Mouse (Mus musculus): ENCODE results near the gene Tmem266.

Gene Tmem266

DNA sequence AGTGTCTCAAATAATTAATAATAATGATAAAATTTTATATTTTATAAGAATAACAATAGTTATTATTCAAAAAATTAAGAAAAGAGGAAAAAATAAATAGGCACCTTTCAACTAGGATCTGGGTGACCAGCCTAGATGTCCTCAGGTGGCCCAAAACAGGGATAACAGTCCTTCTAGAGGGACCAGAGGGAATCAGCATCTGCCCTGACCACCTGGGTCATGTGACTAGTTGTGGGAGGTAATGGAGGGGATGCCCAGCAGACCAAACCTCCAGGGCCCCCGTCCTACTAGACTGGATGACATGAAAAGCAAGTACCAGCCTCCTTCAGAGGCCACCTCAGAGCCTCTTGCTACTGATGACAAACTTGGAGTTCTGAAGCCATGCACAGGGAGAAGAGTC lies 122.4 kb downstream of the Tmem266 start:
- no peak for DNase-seq (ENCODE audit: extremely low spot score, low read depth, low spot score)

DNA sequence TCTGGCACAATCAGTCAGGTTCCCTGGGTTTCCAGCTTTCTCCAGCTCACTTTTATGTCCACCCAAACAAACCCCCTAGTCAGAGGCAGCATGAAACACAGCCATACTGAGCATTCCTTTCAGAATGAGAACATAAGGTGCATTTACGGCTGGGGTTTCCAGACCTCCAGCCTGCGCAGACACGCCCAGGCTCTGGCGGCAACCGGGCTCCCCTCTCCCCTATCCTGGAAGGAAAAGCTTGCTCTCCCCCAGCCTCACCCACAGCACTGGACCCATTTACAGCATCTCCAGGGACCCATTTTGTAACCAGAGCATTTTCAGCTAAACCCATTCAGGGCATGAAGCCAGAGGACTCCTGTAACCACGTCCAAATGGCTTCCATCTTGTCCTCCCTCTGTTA lies 123.3 kb downstream of the Tmem266 start:
- DNase-seq (ENCODE audit: extremely low spot score, low read depth, low spot score), result no peak

DNA sequence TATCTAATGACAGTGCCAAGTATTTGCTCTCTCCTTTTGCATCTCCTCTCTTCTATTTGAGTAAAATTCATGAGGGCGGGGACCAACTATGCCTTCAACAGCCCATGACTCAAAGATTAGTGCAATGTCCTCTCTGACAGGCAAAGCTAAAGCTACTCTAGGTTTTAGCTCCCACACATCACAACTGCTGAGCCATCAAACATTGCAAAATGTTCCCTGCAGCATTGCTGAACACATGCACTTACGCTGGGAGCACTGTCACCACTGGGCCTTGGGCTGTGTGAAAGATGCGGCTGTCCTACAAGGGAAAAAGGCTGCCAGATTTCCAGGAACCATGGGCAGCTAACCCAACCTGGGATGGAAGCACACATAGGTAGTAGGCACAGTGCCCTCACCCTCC lies 124.7 kb downstream of the Tmem266 start:
- DNase-seq (ENCODE audit: extremely low spot score, low read depth, low spot score), result no peak

DNA sequence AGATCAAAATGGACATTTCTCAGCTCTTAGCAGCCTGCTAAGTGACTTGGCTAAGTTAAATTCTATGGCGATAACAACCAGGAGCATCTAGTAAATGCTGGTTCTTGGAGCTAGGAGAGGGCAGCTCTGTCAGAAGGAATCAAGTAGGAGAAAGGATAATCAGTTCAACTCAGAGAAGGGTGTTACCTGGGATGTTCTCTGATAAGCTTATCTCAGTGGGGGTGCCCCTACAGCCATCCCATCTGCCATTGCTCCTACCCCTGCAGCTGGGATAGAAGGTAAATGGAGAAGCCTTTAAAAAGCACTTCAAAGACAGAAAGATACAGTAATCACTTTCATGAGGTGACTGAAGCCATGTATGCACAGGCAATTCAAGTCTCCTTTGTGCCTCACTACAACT lies 126.2 kb downstream of the Tmem266 start:
- no peak for DNase-seq (ENCODE audit: extremely low spot score, low read depth, low spot score)

DNA sequence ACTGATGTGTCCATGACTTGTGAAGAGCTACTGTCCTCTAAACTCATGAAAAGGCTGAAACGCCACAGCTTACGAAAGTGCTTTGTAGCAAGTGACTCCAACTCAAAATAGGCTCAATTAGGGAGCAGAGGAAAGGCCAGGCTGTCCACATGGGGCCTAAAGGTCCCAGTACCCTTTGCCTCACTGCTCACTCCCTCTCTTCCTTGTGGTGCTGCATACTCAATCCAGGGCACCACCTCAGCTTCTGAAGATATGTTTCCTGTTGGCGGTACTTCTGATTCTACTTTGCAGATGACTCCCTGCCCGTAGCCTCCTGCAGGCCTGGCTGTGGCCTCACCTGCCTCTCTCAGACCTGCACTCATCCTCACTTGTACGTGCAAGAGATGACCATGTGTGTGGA lies 126.7 kb downstream of the Tmem266 start:
- DNase-seq (ENCODE audit: extremely low spot score, low read depth, low spot score), result no peak

DNA sequence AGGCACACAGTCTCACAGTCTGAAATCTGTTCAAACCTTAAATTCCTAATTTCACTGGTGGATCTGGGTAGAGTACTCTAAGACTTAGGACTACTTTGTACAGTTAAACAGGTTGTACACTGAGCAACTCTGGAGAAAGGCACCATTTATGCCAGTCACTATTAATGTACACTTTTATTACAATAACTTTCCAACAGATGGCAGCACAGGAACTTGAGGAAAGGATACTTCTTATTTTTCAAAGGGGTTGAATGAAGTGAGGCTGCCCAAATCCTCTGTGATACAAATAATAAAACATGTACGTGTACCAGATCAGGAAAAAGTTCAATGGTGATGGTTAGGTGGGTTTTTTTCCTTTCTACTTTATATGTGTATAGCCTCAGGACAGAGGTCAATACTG lies 141.7 kb downstream of the Tmem266 start:
- DNase-seq (ENCODE audit: extremely low spot score, low read depth, low spot score), result no peak

DNA sequence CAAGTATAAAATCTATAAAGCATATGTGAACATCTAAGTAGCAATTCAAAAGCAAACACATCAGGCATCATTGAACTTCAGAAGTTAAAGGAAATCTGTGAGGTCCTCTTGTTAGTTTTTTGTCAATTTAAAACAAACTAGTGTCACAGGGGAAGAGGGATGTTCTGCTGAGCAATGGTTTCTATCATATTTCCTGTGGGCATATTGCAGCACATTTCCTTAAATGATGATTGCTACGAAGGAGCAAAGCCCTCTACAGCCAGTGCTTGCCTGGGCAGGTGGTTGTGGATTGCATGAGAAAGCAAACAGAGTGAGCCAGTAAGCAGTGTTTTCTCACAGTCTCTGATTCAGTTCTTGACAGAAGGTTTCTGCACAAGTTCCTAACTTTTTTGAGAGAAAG lies 149.4 kb downstream of the Tmem266 start:
- no peak for DNase-seq (ENCODE audit: extremely low spot score, low read depth, low spot score)

DNA sequence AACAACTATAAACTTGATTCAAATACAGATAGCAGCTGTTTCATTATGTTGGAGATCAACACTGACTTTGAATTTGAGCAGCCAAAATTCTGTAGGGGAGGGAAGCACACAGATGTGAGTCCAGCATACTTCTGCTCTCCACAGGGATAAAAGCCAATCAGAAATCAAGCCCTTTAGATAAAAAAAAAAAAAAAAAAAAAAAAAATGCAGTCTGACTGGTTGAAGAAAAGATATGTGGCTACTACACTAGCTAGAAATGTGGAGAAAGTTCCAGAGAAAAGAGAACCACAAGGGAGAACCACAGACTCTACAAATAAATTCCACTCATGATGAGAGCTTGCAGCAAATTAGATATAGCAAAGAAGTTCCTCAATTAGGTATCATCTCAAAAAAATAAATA lies 152.0 kb downstream of the Tmem266 start:
- DNase-seq (ENCODE audit: extremely low spot score, low read depth, low spot score), result no peak

DNA sequence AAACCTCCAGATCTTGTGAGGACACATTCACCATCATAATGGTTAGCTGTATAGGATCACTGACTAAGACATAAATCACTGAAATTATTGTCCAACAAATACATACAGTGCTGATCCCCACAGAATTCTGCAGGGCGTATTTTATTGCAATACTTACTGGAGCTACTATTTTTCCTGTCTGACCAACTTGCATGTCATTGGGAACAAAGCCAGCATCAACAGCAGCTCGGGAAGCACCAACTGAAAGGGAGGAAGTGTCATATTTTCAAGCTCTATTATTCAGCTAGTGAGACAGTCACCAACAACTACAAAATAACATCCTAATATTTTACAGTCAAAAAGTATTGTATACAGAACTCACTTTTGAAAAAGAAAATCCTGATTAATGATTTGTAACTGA lies 155.4 kb downstream of the Tmem266 start:
- DNase-seq (ENCODE audit: extremely low spot score, low read depth, low spot score), result no peak
